Mouse (Mus musculus): ENCODE data around the gene Dnah17.

DNA sequence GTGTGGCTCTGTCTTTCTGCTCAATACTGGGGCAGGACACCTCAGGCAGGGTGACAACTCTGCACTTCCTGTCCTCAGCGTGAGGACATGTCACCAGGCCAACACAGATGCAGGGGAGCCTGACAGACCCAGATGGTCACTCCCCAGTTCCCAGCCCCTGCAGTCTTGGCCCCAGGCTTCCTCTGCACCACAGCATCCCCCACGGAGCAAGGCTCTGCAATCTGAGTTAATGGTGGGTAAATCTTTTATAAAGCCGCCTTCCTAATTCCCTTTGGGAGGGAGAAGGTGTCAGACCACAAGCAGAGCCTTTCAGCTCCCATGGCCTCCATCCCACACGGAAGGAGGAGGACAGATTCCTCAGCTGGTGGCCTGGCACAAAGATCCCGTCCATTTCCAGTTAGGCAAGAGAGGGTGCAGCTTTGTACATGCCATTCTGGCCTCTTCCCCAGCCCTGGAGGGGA lies 5.8 kb upstream of the Dnah17 start:
- TF ChIP-seq HCFC1 (IDR thresholded peaks at IDR 0.05; ENCODE audit: borderline replicate concordance, insufficient read depth, low read length) (no peak), ZC3H11A (IDR thresholded peaks at IDR 0.05; ENCODE audit: borderline replicate concordance, low read depth, low read length) (no peak), MAFK (IDR thresholded peaks at IDR 0.05; ENCODE audit: insufficient read depth, low read depth, low read length) (no peak)

All from ES-E14 (cell line).